Mouse (Mus musculus) kidney, embryonic 14.5 days (tissue): ENCODE data around the gene Pak4. TPM values are rescaled to one million over a fixed set of nuclear protein-coding genes. Genes with fewer than 3 reads are reported as not detected.

Experiments used
- ATAC-seq: fragments of 200-750 bp; cut with Nextera tagmentation; 2 replicates; pipeline ENCODE4 v1.8.0; 2017; ENCODE audit warnings: moderate number of reproducible peaks, mild to moderate bottlenecking, moderate TSS enrichment, moderate library complexity; ENCODE audit not compliant: low FRiP score, low TSS enrichment
- H3K27ac ChIP-seq: fragments of 300-500 bp; sonication (generic); 2 replicates; pipeline ENCODE4 v1.5.1; 2014; ENCODE audit warnings: low read depth, mild to moderate bottlenecking, low read length, moderate library complexity, mixed read lengths
- H3K27me3 ChIP-seq: fragments of 300-500 bp; sonication (generic); 2 replicates; pipeline ENCODE4 v1.6.1; 2014; ENCODE audit warnings: mild to moderate bottlenecking, low read length; ENCODE audit not compliant: control insufficient read depth, insufficient read depth
- H3K36me3 ChIP-seq: fragments of 300-500 bp; sonication (generic); 2 replicates; pipeline ENCODE4 v1.6.1; 2014; ENCODE audit warnings: low read length, mixed read lengths; ENCODE audit not compliant: control insufficient read depth, insufficient read depth
- H3K4me1 ChIP-seq: fragments of 300-500 bp; sonication (generic); 2 replicates; pipeline ENCODE4 v1.6.1; 2014; ENCODE audit warnings: low read length, mixed read lengths; ENCODE audit not compliant: control insufficient read depth, insufficient read depth
- H3K4me2 ChIP-seq: fragments of 300-500 bp; sonication (generic); replicated peaks from 2 replicates; pipeline ENCODE4 v1.6.1; 2014; ENCODE audit warnings: low read depth, mild to moderate bottlenecking, low read length
- H3K4me3 ChIP-seq: fragments of 300-500 bp; sonication (generic); 2 replicates; pipeline ENCODE4 v1.5.1; 2014; ENCODE audit warnings: mild to moderate bottlenecking, low read length
- H3K9ac ChIP-seq: fragments of 300-500 bp; sonication (generic); 2 replicates; pipeline ENCODE4 v1.6.1; 2014; ENCODE audit warnings: low read depth, mild to moderate bottlenecking, low read length, moderate library complexity
- H3K9me3 ChIP-seq: fragments of 300-500 bp; sonication (generic); 2 replicates; pipeline ENCODE4 v1.6.1; 2016; ENCODE audit warnings: low read length; ENCODE audit not compliant: control insufficient read depth
- WGBS: fragments of 180-500 bp; shearing (Covaris S2); extraction: QIAGEN DNeasy Blood & Tissue Kit; methylation state at CpG from one replicate; pipeline ENCODE4 v1.1.7; 2014; 5-methylcytosine and 5-hydroxymethylcytosine counted together
- polyA plus RNA-seq: library from polyadenylated mRNA; unstranded; fragments of >200 nt; fragmentation: Nextera tagmentation; extraction: Ambion mirVana; gene quantifications from 2 replicates; pipeline ENCODE4 v1.2.1, GENCODE M21; 2014

Pak4 gene
- polyA plus RNA-seq, 1 experiment from 2014 or later: 60.7 TPM

GRCm38 (mm10) chr7:28558486-28558885 is 39.5 kb downstream of the Pak4 start:
- Histone ChIP-seq H3K9me3 (no peaks in the 10 kb centered on the region), H3K4me1 (0 out of 2 replicates have a peak, but pooled peaks cover 4% of the 10 kb centered on the region), H3K27ac (no peak overlapping the region), H3K9ac (no peak overlapping the region), H3K27me3 (no peaks in the 10 kb centered on the region), H3K36me3 (peaks cover 44% of the 10 kb centered on the region), H3K4me3 (no peak overlapping the region), H3K4me2 (no peak overlapping the region)
- peak; percentile 29; the same call in 1 of the 2 replicates for ATAC-seq
- WGBS: 46% methylated on average over 4 of the region's 4 CpGs

DNA sequence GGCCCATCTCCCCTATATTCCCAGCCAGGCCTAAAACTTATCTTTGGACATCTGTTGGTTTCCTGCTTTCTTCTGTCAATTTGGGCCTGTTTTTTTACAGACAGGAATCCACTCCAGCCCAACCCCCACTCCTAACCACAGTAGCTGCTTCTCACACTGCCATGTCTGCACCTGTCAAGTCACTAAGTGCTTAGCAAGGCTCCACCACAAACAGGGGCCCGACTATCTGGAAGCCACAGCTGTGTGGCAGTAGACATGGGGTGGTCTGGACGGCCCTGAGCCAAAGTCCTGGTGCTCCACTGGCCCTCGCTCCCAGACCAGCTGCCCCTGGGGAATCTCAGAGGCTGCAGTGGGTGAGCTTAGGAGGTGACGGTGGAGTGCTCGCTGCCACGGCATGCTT is 40.3 kb downstream of the Pak4 start:
- peaks cover 37% of the 10 kb centered on the region for H3K36me3 ChIP-seq

GRCm38 (mm10) chr7:28557069-28557468 is 40.9 kb downstream of the Pak4 start:
- Histone ChIP-seq H3K36me3 (peaks cover 30% of the 10 kb centered on the region), H3K4me2 (no peak overlapping the region)
- WGBS: 57% methylated on average over 5 of the region's 5 CpGs

More for the DNA sequence above, 40.3 kb downstream of the Pak4 start:
- whole genome bisulfite sequencing: 73% methylated on average over 6 of the region's 6 CpGs
- Histone ChIP-seq H3K27me3 (no peaks in the 10 kb centered on the region), H3K4me3 (no peak overlapping the region), H3K4me1 (0 out of 2 replicates have a peak, but pooled peaks cover 4% of the 10 kb centered on the region), H3K9me3 (no peaks in the 10 kb centered on the region; the same call in 1 of the 2 replicates), H3K4me2 (no peak overlapping the region), H3K27ac (no peak overlapping the region), H3K9ac (no peak overlapping the region)
- no peak for ATAC-seq

DNA sequence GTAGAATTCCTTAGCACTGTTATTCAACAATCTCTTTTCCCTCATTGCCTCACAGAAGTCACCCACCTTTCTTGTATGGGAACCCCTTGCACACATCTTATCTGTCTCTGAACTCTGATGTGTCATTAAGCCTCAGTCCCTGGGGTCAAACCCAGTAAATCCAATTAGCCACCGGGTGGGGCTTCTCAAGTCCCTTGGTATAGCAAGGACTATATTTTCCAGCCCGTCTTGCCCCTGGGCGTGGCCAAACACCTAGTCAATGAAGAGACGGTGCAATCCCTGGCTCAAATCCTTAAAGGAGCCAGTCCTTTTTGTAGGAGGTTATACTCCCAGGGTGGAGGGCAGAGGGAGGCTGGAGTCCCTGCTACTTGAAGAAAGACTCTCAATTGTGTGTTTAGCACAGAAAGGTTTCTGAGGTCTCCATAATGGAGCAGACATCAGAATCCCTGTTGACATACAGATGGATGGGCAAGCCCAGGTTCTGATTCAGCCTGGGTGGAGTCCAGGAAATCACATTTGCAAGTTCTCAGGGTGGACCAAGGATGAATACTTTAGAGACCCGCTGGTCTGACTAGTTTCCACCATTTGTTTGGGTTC is 41.9 kb downstream of the Pak4 start:
- H3K27ac ChIP-seq: no peak overlapping the region

More at GRCm38 (mm10) chr7:28557069-28557468, 40.9 kb downstream of the Pak4 start:
- ATAC-seq: no peak
- 0 out of 2 replicates have a peak, but pooled peaks cover 4% of the 10 kb centered on the region for H3K4me1 ChIP-seq
- H3K27ac ChIP-seq: no peak overlapping the region
- H3K27me3 ChIP-seq: no peaks in the 10 kb centered on the region
- no peak overlapping the region for H3K9ac ChIP-seq
- H3K4me3 ChIP-seq: no peak overlapping the region
- no peaks in the 10 kb centered on the region; the same call in 1 of the 2 replicates for H3K9me3 ChIP-seq

GRCm38 (mm10) chr7:28553076-28553475 is 44.9 kb downstream of the Pak4 start:
- Histone ChIP-seq H3K27ac (no peak overlapping the region), H3K4me1 (0 out of 2 replicates have a peak, but pooled peaks cover 4% of the 10 kb centered on the region), H3K9ac (no peak overlapping the region), H3K4me3 (no peak overlapping the region), H3K4me2 (no peak overlapping the region), H3K36me3 (peaks cover 4% of the 10 kb centered on the region; the same call in 1 of the 2 replicates), H3K27me3 (no peaks in the 10 kb centered on the region), H3K9me3 (no peaks in the 10 kb centered on the region; the same call in 1 of the 2 replicates)
- 86% methylated on average over 6 of the region's 6 CpGs for WGBS
- ATAC-seq: no peak

More for the DNA sequence above, 41.9 kb downstream of the Pak4 start:
- H3K27me3 ChIP-seq: no peaks in the 10 kb centered on the region
- peaks cover 26% of the 10 kb centered on the region for H3K36me3 ChIP-seq
- H3K9ac ChIP-seq: no peak overlapping the region
- WGBS: 14% methylated on average over 5 of the region's 5 CpGs
- no peaks in the 10 kb centered on the region; the same call in 1 of the 2 replicates for H3K9me3 ChIP-seq
- no peak overlapping the region for H3K4me2 ChIP-seq
- no peak overlapping the region for H3K4me3 ChIP-seq
- no peak for ATAC-seq
- H3K4me1 ChIP-seq: 0 out of 2 replicates have a peak, but pooled peaks cover 4% of the 10 kb centered on the region

- Histone ChIP-seq H3K4me2 (peak overlapping the region; percentile 47; the same call in 1 of the 2 replicates), H3K9me3 (no peaks in the 10 kb centered on the region), H3K9ac (no peak overlapping the region), H3K36me3 (no peaks in the 10 kb centered on the region), H3K27me3 (peaks cover 32% of the 10 kb centered on the region), H3K4me3 (no peak overlapping the region), H3K27ac (no peak overlapping the region), H3K4me1 (peaks cover 16% of the 10 kb centered on the region)
- WGBS: 76% methylated on average over 7 of the region's 7 CpGs
- ATAC-seq: no peak
These were observed 50.4 kb downstream of the Pak4 start for GRCm38 (mm10) chr7:28547628-28548027.

GRCm38 (mm10) chr7:28547154-28547553 is 50.8 kb downstream of the Pak4 start, which contains the start of gene Nccrp1:
Gene Nccrp1 (minus strand): TSS chr7:28547254.
- no peaks in the 10 kb centered on the region for H3K36me3 ChIP-seq
- H3K27me3 ChIP-seq: peaks cover 32% of the 10 kb centered on the region
- no peak within 1 kb of the TSS for H3K27ac ChIP-seq
- H3K4me3 ChIP-seq: peak within 1 kb of the TSS; percentile 23
- H3K9me3 ChIP-seq: no peaks in the 10 kb centered on the region
- H3K4me2 ChIP-seq: peak within 1 kb of the TSS; percentile 47
- peaks cover 16% of the 10 kb centered on the region for H3K4me1 ChIP-seq
- H3K9ac ChIP-seq: 0 out of 2 replicates have a peak within 1 kb of the TSS, but pooled peaks have one; percentile 18
- 3% methylated on average over 4 of the region's 5 CpGs for WGBS
- no peak for ATAC-seq

DNA sequence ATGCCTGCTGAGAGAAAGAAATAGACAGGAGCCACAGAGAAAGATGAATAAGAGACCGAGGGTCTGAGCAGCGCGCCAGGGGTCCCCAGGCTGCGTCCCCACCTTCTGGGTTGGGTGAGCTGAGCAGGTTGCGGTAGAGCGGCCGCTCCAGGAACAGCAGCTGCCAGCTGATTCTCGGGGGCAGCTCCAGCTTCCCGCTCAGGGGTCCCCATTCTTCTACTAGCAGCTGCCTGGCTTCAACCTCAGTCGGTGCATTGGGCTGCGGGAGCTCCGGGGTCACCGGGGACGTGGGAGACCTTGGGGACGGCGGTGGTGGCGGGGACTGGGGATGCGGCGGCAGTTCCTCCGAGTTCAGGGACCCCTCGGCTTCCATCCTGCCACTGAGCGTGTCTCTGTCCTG is 51.3 kb downstream of the Pak4 start:
- no peak for ATAC-seq
- H3K4me3 ChIP-seq: peak overlapping the region; percentile 23
- H3K9me3 ChIP-seq: no peaks in the 10 kb centered on the region
- peaks cover 32% of the 10 kb centered on the region for H3K27me3 ChIP-seq
- no peaks in the 10 kb centered on the region for H3K36me3 ChIP-seq
- WGBS: 2% methylated on average over 22 of the region's 22 CpGs
- peaks cover 16% of the 10 kb centered on the region for H3K4me1 ChIP-seq
- H3K27ac ChIP-seq: no peak overlapping the region
- 0 out of 2 replicates have a peak overlapping the region, but pooled peaks have one; percentile 18 for H3K9ac ChIP-seq
- H3K4me2 ChIP-seq: peak overlapping the region; percentile 47

DNA sequence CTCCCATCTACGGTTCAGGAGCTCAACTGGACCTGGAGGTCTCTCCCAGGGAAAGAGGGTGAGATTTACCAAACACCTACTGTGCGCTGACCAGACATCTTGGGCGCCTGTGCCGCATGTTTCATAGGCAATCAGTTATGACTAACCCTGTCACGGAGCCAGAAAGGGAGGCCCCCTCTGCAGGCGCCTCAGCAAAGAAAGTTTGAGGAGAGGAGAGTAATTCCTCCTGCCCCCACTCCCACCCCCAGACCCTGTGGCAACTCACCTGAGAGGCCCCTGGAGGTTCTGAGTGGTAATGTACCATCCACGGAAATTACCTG is 52.1 kb downstream of the Pak4 start:
- ATAC-seq: no peak
- no peak overlapping the region for H3K27ac ChIP-seq
- no peak overlapping the region for H3K4me3 ChIP-seq
- WGBS: 48% methylated on average over 7 of the region's 7 CpGs
- peaks cover 32% of the 10 kb centered on the region for H3K27me3 ChIP-seq
- no peaks in the 10 kb centered on the region for H3K36me3 ChIP-seq
- H3K4me1 ChIP-seq: peaks cover 16% of the 10 kb centered on the region
- H3K4me2 ChIP-seq: no peak overlapping the region
- H3K9ac ChIP-seq: no peak overlapping the region
- H3K9me3 ChIP-seq: no peaks in the 10 kb centered on the region
